Mouse (Mus musculus): ENCODE measurements around the gene Magoh.

DNA sequence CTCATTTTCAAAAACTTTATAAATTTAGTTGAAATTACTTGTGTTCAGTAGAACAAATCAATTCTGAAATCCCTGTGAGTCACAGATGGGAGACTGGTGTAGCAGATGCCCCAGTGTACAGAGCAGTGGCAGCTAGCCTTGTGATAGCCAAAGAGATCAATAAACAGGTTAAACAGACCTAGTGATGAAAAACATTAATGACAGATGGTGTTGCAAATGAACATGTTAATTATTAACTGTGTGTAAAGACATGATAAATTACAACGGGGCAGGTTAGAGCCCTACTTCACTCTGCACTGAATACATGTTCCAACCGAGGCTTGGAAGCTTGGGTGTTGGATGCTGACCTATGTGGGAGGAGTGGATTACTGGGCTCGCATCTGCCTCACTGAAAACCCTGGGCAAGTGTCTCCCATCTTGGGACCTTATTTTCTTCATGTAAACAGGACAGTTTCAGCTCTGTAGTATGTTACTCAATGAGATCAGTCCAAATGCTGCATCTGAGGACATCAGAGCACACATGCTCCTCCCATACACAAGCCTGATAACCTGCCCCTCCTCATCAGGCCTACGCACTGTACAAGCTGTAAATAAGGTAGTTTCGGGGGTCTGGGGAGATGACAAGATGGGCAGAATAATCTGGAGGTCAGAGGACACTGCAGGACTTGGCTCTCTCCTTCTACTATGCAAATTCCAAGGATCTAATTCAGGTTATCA, 19.8 kb downstream of the Magoh start:
- TF ChIP-seq POLR2A (IDR thresholded peaks at IDR 0.05; ENCODE audit: insufficient read length, low read depth) = no peak
- no peak for TF ChIP-seq POLR2AphosphoS2 (IDR thresholded peaks at IDR 0.05; ENCODE audit: insufficient read length, low read depth)
- no peak for TF ChIP-seq MYOD1 (IDR thresholded peaks at IDR 0.05; ENCODE audit: control insufficient read depth in 1 of 3, insufficient read length in 2 of 3, low read depth in 2 of 3)
- TF ChIP-seq USF1 (IDR thresholded peaks at IDR 0.05; ENCODE audit: low read depth) = no peak
- no peak for TF ChIP-seq MYOG (IDR thresholded peaks at IDR 0.05; ENCODE audit: control insufficient read depth in 1 of 3, insufficient read depth in 1 of 3, insufficient read length in 2 of 3, low read depth in 2 of 3)
- TF ChIP-seq MAX (IDR thresholded peaks at IDR 0.05; ENCODE audit: low read depth) = no peak
- TF ChIP-seq E2F4 (IDR thresholded peaks at IDR 0.05; ENCODE audit: insufficient read depth) = no peak

All from myocyte (in vitro differentiated cells).